Mouse (Mus musculus): Measurements from ENCODE around the gene Zfpm1. TPM values are rescaled to one million over a fixed set of nuclear protein-coding genes. Genes with fewer than 3 reads are reported as not detected.

Zfpm1 gene
- polyA plus RNA-seq, 1 experiment from 2014 or later: 2.7 TPM

DNA sequence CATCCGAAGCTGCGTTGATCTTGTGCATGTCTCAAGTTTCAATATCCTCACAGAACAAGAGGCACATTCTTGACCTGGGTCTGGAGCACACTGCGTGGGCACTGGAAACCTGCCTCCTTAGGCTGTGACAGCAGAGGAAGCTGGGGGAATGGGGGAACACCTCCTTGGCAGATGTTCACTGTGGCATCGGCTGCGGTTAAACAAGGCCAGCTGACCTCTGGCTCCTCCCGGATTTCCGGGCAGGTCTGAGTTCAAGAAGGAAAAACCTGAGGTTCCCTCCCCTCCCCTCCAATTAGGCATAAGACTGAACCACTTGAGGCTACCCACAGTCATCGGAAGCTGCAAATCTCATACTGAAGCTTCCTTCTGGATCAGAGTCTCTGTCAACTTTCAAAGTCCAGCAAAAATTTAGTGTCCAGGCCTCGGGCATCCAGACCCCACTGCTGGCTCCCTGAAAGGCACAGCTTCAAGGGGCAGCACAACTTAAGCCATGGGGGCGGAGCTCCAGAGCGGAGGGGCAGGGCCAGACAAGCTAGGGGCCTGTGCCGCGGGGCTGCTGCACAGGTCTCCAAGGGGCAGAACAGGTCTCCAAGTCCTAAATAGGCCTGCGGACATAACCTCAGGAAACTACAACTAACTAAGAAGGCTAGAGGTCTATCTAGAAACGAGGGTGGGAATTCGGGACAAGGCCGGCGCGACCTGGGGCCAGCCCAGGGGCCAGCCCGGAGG, 1.2 kb upstream of the Zfpm1 start:
- 3% methylated on average over 20 of the region's 20 CpGs for WGBS
- H3K4me1 ChIP-seq (ENCODE audit: control insufficient read depth, insufficient read depth, low read length): peaks cover 40% of the 10 kb centered on the region
- ATAC-seq (ENCODE audit: low FRiP score, low TSS enrichment): peak; percentile 58

DNA sequence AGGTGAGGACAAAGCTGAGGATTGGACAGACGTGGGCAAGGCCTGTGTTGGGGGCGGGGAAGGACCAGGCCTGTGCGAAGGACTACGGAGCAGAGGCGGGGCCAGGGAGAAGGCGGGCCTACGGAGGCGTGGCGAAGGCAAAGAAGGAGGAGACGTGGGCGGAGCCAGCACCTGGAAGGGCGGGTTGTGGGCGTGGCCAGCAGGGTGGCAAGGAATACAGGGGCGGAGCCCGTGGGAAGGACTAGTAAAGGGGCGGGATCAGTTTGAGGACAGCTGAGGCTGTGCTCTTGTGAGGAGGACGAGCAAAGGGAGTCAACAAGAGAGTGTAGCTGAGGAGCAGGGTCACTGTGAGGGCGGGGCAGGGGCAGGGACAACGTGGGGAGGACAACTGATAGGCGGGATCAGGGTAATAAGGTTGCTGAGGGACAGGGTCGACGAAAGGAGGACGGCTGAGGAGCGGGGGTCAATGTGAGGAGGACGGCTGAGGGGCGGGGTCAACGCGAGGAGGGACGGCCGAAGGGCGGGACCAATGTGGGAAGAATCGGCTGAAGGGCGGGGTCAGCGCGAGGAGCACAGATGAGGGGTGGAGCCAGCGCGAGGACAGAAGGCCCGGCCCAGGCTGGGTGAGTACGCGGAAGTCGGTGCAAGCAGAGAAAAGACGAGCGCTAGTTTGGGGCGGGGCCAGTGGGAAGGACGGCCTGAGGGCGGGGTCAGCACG, 465 bp upstream of the Zfpm1 start:
- H3K4me2 ChIP-seq (replicated peaks; ENCODE audit: low read depth, low read length): peak overlapping the region; percentile 96
- no peaks in the 10 kb centered on the region for H3K36me3 ChIP-seq (ENCODE audit: control insufficient read depth, insufficient read depth, low read length)
- 0% methylated on average over 47 of the region's 47 CpGs for WGBS
- H3K9me3 ChIP-seq (ENCODE audit: control insufficient read depth, low read length): no peaks in the 10 kb centered on the region
- ATAC-seq (ENCODE audit: low FRiP score, low TSS enrichment): peak; percentile 91
- peaks cover 5% of the 10 kb centered on the region; the same call in 1 of the 2 replicates for H3K27me3 ChIP-seq (ENCODE audit: control insufficient read depth, insufficient read depth, low read length)
- H3K27ac ChIP-seq (ENCODE audit: low read depth, low read length): peak overlapping the region; percentile 73
- peak overlapping the region; percentile 46 for H3K9ac ChIP-seq (ENCODE audit: low read depth, low read length)
- H3K4me3 ChIP-seq (ENCODE audit: low read length): peak overlapping the region; percentile 70
- H3K4me1 ChIP-seq (ENCODE audit: control insufficient read depth, insufficient read depth, low read length): peaks cover 40% of the 10 kb centered on the region

More for the DNA sequence above, 1.2 kb upstream of the Zfpm1 start:
- peak overlapping the region; percentile 46 for H3K9ac ChIP-seq (ENCODE audit: low read depth, low read length)
- peak overlapping the region; percentile 96 for H3K4me2 ChIP-seq (replicated peaks; ENCODE audit: low read depth, low read length)
- H3K9me3 ChIP-seq (ENCODE audit: control insufficient read depth, low read length): no peaks in the 10 kb centered on the region
- peak overlapping the region; percentile 70 for H3K4me3 ChIP-seq (ENCODE audit: low read length)
- no peaks in the 10 kb centered on the region for H3K36me3 ChIP-seq (ENCODE audit: control insufficient read depth, insufficient read depth, low read length)
- H3K27ac ChIP-seq (ENCODE audit: low read depth, low read length): peak overlapping the region; percentile 73
- peaks cover 5% of the 10 kb centered on the region; the same call in 1 of the 2 replicates for H3K27me3 ChIP-seq (ENCODE audit: control insufficient read depth, insufficient read depth, low read length)

DNA sequence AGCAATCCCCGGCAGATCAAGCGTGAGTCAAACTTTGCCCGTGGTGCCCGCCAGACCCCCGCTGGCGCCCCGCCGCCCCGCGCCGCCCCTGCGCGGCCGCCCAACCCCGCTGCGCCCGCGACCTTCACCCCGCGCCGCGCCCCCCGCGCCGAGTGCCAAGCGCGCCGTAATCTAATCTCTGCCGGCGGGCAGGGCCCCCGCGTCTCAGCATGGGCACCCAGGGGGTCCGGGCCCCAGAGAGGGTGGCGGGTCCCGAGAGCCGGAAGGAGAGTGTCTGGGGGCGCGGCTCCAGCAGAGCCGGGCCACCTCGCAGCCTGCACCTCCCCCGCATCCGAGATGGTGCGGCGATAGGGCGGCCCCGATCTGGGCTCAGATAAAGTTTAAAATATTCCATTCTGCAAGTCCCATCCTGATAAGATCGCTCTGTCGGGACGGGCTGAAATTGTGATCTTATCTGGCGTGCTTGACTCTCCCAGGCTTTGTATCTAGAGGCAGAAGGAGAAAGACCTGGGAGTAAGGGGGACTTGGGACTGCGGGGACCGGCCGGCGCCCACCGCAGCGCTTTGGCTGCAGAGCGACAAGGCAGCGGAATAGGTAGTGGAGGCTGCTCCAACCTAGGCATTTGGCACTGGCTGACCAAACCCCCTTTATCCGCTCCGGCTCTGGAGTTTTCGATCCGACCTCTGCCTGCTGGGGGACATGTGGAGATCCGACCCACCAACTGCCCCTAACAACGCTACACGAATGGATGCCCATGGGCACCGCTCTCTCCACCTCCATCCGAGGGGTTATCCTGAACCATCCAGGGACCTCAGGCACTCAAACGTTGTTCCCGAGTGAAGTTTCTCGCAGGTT, 787 bp downstream of the Zfpm1 start:
- ATAC-seq (ENCODE audit: low FRiP score, low TSS enrichment): no peak
- Histone ChIP-seq H3K9me3 (ENCODE audit: control insufficient read depth, low read length) (no peaks in the 10 kb centered on the region), H3K27me3 (ENCODE audit: control insufficient read depth, insufficient read depth, low read length) (peaks cover 5% of the 10 kb centered on the region; the same call in 1 of the 2 replicates), H3K27ac (ENCODE audit: low read depth, low read length) (peak overlapping the region; percentile 88), H3K9ac (ENCODE audit: low read depth, low read length) (peak overlapping the region; percentile 82), H3K4me1 (ENCODE audit: control insufficient read depth, insufficient read depth, low read length) (peaks cover 34% of the 10 kb centered on the region), H3K4me3 (ENCODE audit: low read length) (peak overlapping the region; percentile 70), H3K4me2 (replicated peaks; ENCODE audit: low read depth, low read length) (peak overlapping the region; percentile 96), H3K36me3 (ENCODE audit: control insufficient read depth, insufficient read depth, low read length) (no peaks in the 10 kb centered on the region)
- under 1% methylated on average over 48 of the region's 70 CpGs for WGBS

DNA sequence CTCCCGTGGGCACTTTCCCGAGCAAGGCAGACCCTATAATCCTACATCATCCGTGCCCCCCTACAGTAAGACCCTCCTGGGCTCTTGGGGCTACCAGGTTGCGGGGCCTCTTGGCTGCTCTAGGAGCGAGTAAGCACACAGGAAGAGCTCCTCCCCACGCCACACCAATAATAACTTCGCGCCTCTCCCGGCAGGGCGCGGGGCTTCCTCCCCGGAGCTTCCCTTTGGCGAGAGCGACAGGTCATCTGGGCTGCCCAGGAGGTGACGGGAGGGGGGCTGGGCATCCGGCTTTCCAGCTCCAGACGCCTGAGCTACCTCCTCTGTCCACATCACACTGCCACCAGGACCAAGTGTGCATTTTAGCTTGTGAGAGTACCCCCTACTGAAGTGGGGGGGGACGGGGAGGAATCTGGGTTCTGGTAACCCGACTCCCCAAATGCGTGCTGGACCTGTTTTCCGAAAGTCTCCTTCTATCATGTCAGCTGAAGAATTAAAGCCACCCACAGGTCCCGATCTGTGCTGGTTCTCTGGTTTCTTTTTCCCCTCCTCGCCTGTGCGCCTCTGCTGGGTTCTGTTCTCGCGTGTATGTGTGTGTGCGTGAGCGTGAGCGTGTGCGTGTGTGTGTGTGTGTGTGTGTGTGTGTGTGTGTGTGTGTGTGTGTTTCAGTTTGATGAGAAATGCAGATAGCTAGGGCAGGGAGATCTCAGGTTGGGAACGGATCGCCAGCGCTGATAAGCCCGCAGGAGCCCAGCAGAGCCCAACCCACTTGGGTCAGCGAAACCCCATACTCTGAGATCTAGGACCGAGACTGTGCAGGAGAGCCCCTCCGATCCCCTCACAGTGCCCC, 1.6 kb downstream of the Zfpm1 start:
- Histone ChIP-seq H3K4me2 (replicated peaks; ENCODE audit: low read depth, low read length) (peak overlapping the region; percentile 96), H3K4me1 (ENCODE audit: control insufficient read depth, insufficient read depth, low read length) (peaks cover 34% of the 10 kb centered on the region), H3K27ac (ENCODE audit: low read depth, low read length) (peak overlapping the region; percentile 88), H3K9me3 (ENCODE audit: control insufficient read depth, low read length) (no peaks in the 10 kb centered on the region), H3K36me3 (ENCODE audit: control insufficient read depth, insufficient read depth, low read length) (no peaks in the 10 kb centered on the region), H3K27me3 (ENCODE audit: control insufficient read depth, insufficient read depth, low read length) (peaks cover 5% of the 10 kb centered on the region; the same call in 1 of the 2 replicates), H3K9ac (ENCODE audit: low read depth, low read length) (peak overlapping the region; percentile 82), H3K4me3 (ENCODE audit: low read length) (peak overlapping the region; percentile 70)
- no peak for ATAC-seq (ENCODE audit: low FRiP score, low TSS enrichment)
- WGBS: under 1% methylated on average over 37 of the region's 37 CpGs

DNA sequence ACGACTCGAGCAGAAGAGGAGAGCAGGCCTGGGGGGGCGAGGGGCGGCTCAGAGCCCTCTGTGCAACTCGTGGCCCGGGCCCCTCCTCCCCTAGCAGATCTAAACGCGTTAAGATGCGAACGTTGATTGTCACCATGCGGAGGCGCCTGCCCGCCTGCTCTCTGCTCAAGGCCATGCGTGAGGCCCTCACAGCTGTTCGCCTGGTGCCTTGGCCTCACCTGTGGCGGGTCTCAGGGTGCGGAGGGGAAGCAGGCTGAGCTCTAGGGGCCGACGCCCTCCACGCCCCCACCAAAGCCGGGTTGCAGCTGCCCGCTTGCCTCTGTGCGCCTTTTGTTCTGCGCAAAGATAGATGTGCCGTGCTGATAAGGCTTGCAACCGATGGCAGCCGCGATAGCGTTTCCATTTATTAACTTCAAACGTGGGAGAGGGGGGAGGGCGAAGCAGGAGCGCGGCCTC, 2.3 kb downstream of the Zfpm1 start:
- H3K36me3 ChIP-seq (ENCODE audit: control insufficient read depth, insufficient read depth, low read length): no peaks in the 10 kb centered on the region
- H3K4me3 ChIP-seq (ENCODE audit: low read length): peak overlapping the region; percentile 70
- ATAC-seq (ENCODE audit: low FRiP score, low TSS enrichment): no peak
- H3K9me3 ChIP-seq (ENCODE audit: control insufficient read depth, low read length): no peaks in the 10 kb centered on the region
- peak overlapping the region; percentile 88 for H3K27ac ChIP-seq (ENCODE audit: low read depth, low read length)
- H3K4me1 ChIP-seq (ENCODE audit: control insufficient read depth, insufficient read depth, low read length): peaks cover 34% of the 10 kb centered on the region
- H3K27me3 ChIP-seq (ENCODE audit: control insufficient read depth, insufficient read depth, low read length): peaks cover 5% of the 10 kb centered on the region; the same call in 1 of the 2 replicates
- peak overlapping the region; percentile 96 for H3K4me2 ChIP-seq (replicated peaks; ENCODE audit: low read depth, low read length)
- H3K9ac ChIP-seq (ENCODE audit: low read depth, low read length): peak overlapping the region; percentile 82
- 2% methylated on average over 33 of the region's 33 CpGs for whole genome bisulfite sequencing

DNA sequence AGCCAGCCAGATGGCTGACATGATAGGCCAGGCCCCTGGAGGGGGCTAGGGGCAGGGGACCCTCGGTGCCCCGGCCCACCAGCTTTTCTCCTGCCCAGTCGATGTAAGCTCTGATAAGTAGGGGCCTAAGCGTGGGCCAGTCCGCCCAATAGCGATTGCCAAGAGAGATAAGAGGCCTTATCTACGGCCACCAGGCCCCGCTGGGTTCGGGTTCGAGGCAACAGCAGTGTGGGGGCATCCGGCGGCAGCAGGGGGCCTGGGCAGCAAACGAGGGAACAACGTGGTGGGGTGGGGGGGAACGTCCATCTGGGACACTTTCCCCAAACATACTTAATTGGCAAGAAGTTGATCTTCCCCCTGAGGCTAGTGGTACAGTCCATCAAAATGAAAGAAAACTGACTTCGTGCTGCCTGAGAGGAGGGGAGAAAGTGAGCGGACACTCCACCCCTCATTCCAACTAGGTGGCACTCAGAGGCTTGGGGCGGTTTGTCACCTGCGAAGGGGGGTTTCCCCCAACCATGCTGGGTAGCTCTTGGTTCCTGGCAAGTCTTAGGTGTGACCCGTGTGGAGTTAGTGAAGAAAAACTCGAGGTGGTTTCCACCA, 2.8 kb downstream of the Zfpm1 start:
- Histone ChIP-seq H3K4me2 (replicated peaks; ENCODE audit: low read depth, low read length) (peak overlapping the region; percentile 96), H3K27me3 (ENCODE audit: control insufficient read depth, insufficient read depth, low read length) (peaks cover 5% of the 10 kb centered on the region; the same call in 1 of the 2 replicates), H3K36me3 (ENCODE audit: control insufficient read depth, insufficient read depth, low read length) (no peaks in the 10 kb centered on the region), H3K4me1 (ENCODE audit: control insufficient read depth, insufficient read depth, low read length) (peaks cover 34% of the 10 kb centered on the region), H3K9me3 (ENCODE audit: control insufficient read depth, low read length) (no peaks in the 10 kb centered on the region), H3K27ac (ENCODE audit: low read depth, low read length) (peak overlapping the region; percentile 88; the same call in 1 of the 2 replicates), H3K4me3 (ENCODE audit: low read length) (peak overlapping the region; percentile 70), H3K9ac (ENCODE audit: low read depth, low read length) (peak overlapping the region; percentile 82)
- ATAC-seq (ENCODE audit: low FRiP score, low TSS enrichment): no peak
- WGBS: 4% methylated on average over 21 of the region's 21 CpGs

DNA sequence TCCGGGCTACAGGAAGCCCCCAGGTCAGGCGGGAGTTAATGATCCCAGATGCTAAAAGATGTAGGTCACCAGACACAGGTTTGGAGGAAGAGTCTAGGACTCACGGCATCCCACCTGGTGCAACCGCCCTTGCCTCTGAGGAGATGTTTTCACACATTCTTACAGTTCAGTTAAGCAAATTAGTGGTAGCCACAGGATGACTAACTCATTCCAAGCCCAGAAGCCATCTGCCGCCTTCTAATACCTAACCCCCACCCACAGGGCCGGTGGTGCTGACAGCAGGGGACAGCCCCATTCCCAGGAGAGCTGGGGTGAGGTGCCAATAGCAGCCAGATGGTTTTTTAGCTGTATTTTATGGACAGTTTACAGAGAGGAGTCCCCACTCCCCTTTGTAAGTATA, 3.8 kb downstream of the Zfpm1 start:
- no peak for ATAC-seq (ENCODE audit: low FRiP score, low TSS enrichment)
- no peak overlapping the region for H3K4me2 ChIP-seq (replicated peaks; ENCODE audit: low read depth, low read length)
- peaks cover 32% of the 10 kb centered on the region for H3K4me1 ChIP-seq (ENCODE audit: control insufficient read depth, insufficient read depth, low read length)
- H3K9me3 ChIP-seq (ENCODE audit: control insufficient read depth, low read length): no peaks in the 10 kb centered on the region
- no peaks in the 10 kb centered on the region for H3K36me3 ChIP-seq (ENCODE audit: control insufficient read depth, insufficient read depth, low read length)
- 0 out of 2 replicates have a peak overlapping the region, but pooled peaks have one; percentile 13 for H3K9ac ChIP-seq (ENCODE audit: low read depth, low read length)
- WGBS: 55% methylated on average over 6 of the region's 6 CpGs
- H3K4me3 ChIP-seq (ENCODE audit: low read length): 0 out of 2 replicates have a peak overlapping the region, but pooled peaks have one; percentile 70
- H3K27ac ChIP-seq (ENCODE audit: low read depth, low read length): no peak overlapping the region
- H3K27me3 ChIP-seq (ENCODE audit: control insufficient read depth, insufficient read depth, low read length): peaks cover 5% of the 10 kb centered on the region; the same call in 1 of the 2 replicates
